Mouse (Mus musculus) skeletal muscle tissue, postnatal 0 days (tissue): ENCODE results near the gene Rbm20. TPM values are rescaled to one million over a fixed set of nuclear protein-coding genes. Genes with fewer than 3 reads are reported as not detected.

Source experiments
- polyA plus RNA-seq: library from polyadenylated mRNA; unstranded; fragments of >200 nt; fragmentation: Nextera tagmentation; extraction: Ambion mirVana; gene quantifications from 2 replicates; pipeline ENCODE4 v1.2.1, GENCODE M21; 2015

Rbm20 gene
- 13.6 and 15.3 TPM in 2 replicates for polyA plus RNA-seq

DNA sequence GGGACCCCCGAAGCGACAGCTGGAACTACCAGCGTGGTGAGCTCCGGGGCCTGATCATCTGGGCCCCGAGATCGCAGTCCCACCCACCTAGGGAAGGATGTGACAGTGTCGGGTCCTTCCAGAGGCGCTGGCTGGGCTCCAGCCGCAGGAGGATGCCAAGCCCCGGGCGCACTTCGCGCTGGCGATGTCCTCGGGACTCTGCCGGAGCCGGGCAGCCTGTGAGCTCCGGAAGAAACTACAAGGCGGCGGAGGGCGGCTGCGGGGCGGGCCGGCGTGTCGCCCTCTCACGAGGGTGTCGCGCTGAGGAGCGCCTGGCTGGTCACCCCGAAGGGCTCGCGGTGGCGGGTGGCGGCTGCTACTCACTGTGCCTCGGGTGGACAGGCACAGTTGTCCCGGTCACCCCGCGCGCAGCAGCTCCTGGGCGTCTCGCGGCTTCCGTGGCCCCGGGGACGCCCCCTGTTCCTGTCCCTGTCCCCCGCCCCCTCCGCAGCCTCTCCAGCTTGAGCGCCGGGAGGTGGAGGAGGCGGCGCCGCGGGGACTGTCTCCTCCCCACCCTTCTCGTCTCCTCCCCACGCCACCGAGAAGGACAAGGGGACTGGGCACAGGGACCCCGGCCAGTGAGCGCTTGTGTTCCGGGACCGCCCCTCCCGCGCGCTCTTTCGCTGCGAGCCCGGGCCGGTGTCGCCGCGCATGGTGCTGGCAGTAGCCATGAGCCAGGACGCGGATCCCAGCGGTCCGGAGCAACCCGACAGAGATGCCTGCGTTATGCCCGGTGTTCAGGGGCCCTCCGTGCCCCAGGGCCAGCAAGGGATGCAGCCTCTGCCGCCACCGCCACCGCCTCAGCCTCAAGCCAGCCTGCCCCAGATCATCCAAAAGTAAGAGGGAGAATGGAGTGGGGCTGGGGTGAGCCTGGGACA, at the start of gene Rbm20:
Rbm20 (plus strand) TSS at position 589 of the 917 bp plus-strand sequence.

DNA sequence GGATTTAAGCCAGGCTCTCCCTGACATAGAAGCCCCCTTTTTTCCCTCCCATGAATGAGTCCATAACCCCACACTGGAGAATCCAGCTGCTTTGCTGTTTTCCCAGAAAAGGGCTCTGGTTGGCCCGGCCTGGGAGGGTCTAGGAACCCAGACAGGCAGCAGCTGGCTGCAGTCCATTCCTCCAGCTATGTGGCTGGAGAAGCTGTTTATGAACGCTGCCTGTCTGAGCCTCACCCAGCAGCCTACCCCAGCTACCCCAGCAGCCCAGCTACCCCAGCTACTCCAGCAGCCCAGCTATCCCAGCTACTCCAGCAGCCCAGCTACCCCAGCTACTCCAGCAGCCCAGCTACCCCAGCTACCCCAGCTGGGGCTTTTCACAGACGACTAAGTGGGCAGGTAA, 215.0 kb downstream of the Rbm20 start, which contains the start of gene Pdcd4:
Pdcd4 (plus strand) TSS at position 171 of the 400 bp plus-strand sequence.

Other genes starting within 250 kb of the Rbm20 start
- gene Dusp5, start 148.2 kb upstream of the Rbm20 start, polyA plus RNA-seq: 0.99 and 1.6 TPM in 2 replicates
- 231 and 246 TPM in 2 replicates for gene Nutf2-ps1, start 88.2 kb upstream of the Rbm20 start, polyA plus RNA-seq
- 25.2 and 27.1 TPM in 2 replicates for gene Smc3, start 76.9 kb upstream of the Rbm20 start, polyA plus RNA-seq
- 49.7 and 50.6 TPM in 2 replicates for gene Pdcd4, start 214.9 kb downstream of the Rbm20 start, polyA plus RNA-seq